Mouse (Mus musculus) forebrain, embryonic 16.5 days (tissue): ENCODE data around the gene Atp6v0e. TPM values are rescaled to one million over a fixed set of nuclear protein-coding genes. Genes with fewer than 3 reads are reported as not detected.
A peak's percentile ranks its signal among the peaks of the same experiment; 100 is the strongest.

Experiments
- ATAC-seq: fragments of 200-750 bp; cut with Nextera tagmentation; 2 replicates; pipeline ENCODE4 v1.8.0; 2017; ENCODE audit warnings: mild to moderate bottlenecking, moderate library complexity
- H3K27ac ChIP-seq: fragments of 300-500 bp; sonication (generic); 2 replicates; pipeline ENCODE4 v1.5.1; 2014; ENCODE audit warnings: low read length, control low read depth
- H3K27me3 ChIP-seq: fragments of 300-500 bp; sonication (generic); replicated peaks from 2 replicates; pipeline ENCODE4 v1.6.1; 2014; ENCODE audit warnings: low read length; ENCODE audit not compliant: control insufficient read depth, insufficient read depth
- H3K36me3 ChIP-seq: fragments of 300-500 bp; sonication (generic); 2 replicates; pipeline ENCODE4 v1.6.1; 2014; ENCODE audit not compliant: control insufficient read depth, insufficient read depth
- H3K4me1 ChIP-seq: fragments of 300-500 bp; sonication (generic); replicated peaks from 2 replicates; pipeline ENCODE4 v1.6.1; 2014; ENCODE audit warnings: low read length; ENCODE audit not compliant: control insufficient read depth, insufficient read depth
- H3K4me2 ChIP-seq: fragments of 300-500 bp; sonication (generic); 2 replicates; pipeline ENCODE4 v1.6.1; 2014; ENCODE audit warnings: mild to moderate bottlenecking, low read length, control low read depth
- H3K4me3 ChIP-seq: fragments of 300-500 bp; sonication (generic); replicated peaks from 2 replicates; pipeline ENCODE4 v1.5.1; 2014; ENCODE audit warnings: mild to moderate bottlenecking, low read length, control low read depth
- H3K9ac ChIP-seq: fragments of 300-500 bp; sonication (generic); replicated peaks from 2 replicates; pipeline ENCODE4 v1.6.1; 2014; ENCODE audit warnings: low read depth, low read length, control low read depth
- H3K9me3 ChIP-seq: fragments of 300-500 bp; sonication (generic); 2 replicates; pipeline ENCODE4 v1.6.1; 2016; ENCODE audit warnings: low read length; ENCODE audit not compliant: control insufficient read depth
- WGBS: fragments of 180-500 bp; shearing (Covaris S2); extraction: QIAGEN DNeasy Blood & Tissue Kit; methylation state at CpG from one replicate; pipeline ENCODE4 v1.1.7; 2014; 5-methylcytosine and 5-hydroxymethylcytosine counted together
- polyA plus RNA-seq: library from polyadenylated mRNA; unstranded; fragments of >200 nt; fragmentation: Nextera tagmentation; extraction: Ambion mirVana; gene quantifications from 2 replicates; pipeline ENCODE4 v1.2.1, GENCODE M21; 2015

Atp6v0e gene
- polyA plus RNA-seq, 1 experiment from 2014 or later: 129 TPM

- H3K27ac ChIP-seq: no peak overlapping the region
- peaks cover 24% of the 10 kb centered on the region for H3K36me3 ChIP-seq
- H3K4me3 ChIP-seq: no peak overlapping the region
- no peak overlapping the region for H3K9ac ChIP-seq
- H3K9me3 ChIP-seq: no peaks in the 10 kb centered on the region
- 85% methylated on average over 13 of the region's 13 CpGs for WGBS
- H3K27me3 ChIP-seq: no peaks in the 10 kb centered on the region
- ATAC-seq: no peak
- H3K4me1 ChIP-seq: peaks cover 10% of the 10 kb centered on the region
- no peak overlapping the region for H3K4me2 ChIP-seq
Observed at GRCm38 (mm10) chr17:26647283-26647682, 15.7 kb upstream of the Atp6v0e start.

GRCm38 (mm10) chr17:26649565-26649964 is 13.5 kb upstream of the Atp6v0e start:
- Histone ChIP-seq H3K9me3 (no peaks in the 10 kb centered on the region), H3K4me2 (no peak overlapping the region), H3K27ac (no peak overlapping the region), H3K4me1 (peaks cover 6% of the 10 kb centered on the region), H3K4me3 (no peak overlapping the region), H3K27me3 (no peaks in the 10 kb centered on the region), H3K9ac (no peak overlapping the region), H3K36me3 (peaks cover 6% of the 10 kb centered on the region)
- no peak for ATAC-seq
- WGBS: 87% methylated on average over 4 of the region's 4 CpGs

GRCm38 (mm10) chr17:26650451-26651363 is 12.3 kb upstream of the Atp6v0e start:
- no peak for ATAC-seq
- Histone ChIP-seq H3K27me3 (no peaks in the 10 kb centered on the region), H3K4me1 (no peaks in the 10 kb centered on the region), H3K4me3 (no peak overlapping the region), H3K36me3 (peaks cover 7% of the 10 kb centered on the region; the same call in 1 of the 2 replicates), H3K9me3 (no peaks in the 10 kb centered on the region), H3K27ac (no peak overlapping the region), H3K4me2 (no peak overlapping the region), H3K9ac (no peak overlapping the region)
- WGBS: 87% methylated on average over 14 of the region's 14 CpGs

- no peak overlapping the region for H3K9ac ChIP-seq
- peaks cover 15% of the 10 kb centered on the region for H3K36me3 ChIP-seq
- ATAC-seq: no peak
- no peak overlapping the region for H3K4me2 ChIP-seq
- H3K27me3 ChIP-seq: no peaks in the 10 kb centered on the region
- H3K27ac ChIP-seq: no peak overlapping the region
- no peaks in the 10 kb centered on the region for H3K9me3 ChIP-seq
- H3K4me3 ChIP-seq: no peak overlapping the region
- 28% methylated on average over 21 of the region's 21 CpGs for WGBS
- H3K4me1 ChIP-seq: peaks cover 10% of the 10 kb centered on the region
Observed at GRCm38 (mm10) chr17:26658854-26659572, 4.0 kb upstream of the Atp6v0e start.

GRCm38 (mm10) chr17:26659573-26659915 is 3.5 kb upstream of the Atp6v0e start:
- Histone ChIP-seq H3K4me2 (no peak overlapping the region), H3K4me3 (no peak overlapping the region), H3K9ac (no peak overlapping the region), H3K4me1 (peaks cover 10% of the 10 kb centered on the region), H3K27me3 (no peaks in the 10 kb centered on the region), H3K9me3 (no peaks in the 10 kb centered on the region), H3K27ac (no peak overlapping the region), H3K36me3 (peaks cover 15% of the 10 kb centered on the region)
- WGBS: 67% methylated on average over 3 of the region's 3 CpGs
- no peak for ATAC-seq

GRCm38 (mm10) chr17:26660192-26660912 is 2.7 kb upstream of the Atp6v0e start:
- Histone ChIP-seq H3K4me3 (no peak overlapping the region), H3K9me3 (no peaks in the 10 kb centered on the region), H3K27ac (no peak overlapping the region), H3K36me3 (peaks cover 14% of the 10 kb centered on the region), H3K4me1 (peaks cover 10% of the 10 kb centered on the region), H3K27me3 (no peaks in the 10 kb centered on the region), H3K9ac (no peak overlapping the region), H3K4me2 (peak overlapping the region; percentile 12; the same call in 1 of the 2 replicates)
- ATAC-seq: peak; percentile 51
- WGBS: 27% methylated on average over 20 of the region's 21 CpGs

GRCm38 (mm10) chr17:26662204-26662603 is 827 bp upstream of the Atp6v0e start:
- WGBS: 88% methylated on average over 5 of the region's 5 CpGs
- Histone ChIP-seq H3K4me1 (peaks cover 10% of the 10 kb centered on the region), H3K9me3 (no peaks in the 10 kb centered on the region), H3K27ac (no peak overlapping the region), H3K27me3 (no peaks in the 10 kb centered on the region), H3K9ac (no peak overlapping the region), H3K36me3 (peaks cover 5% of the 10 kb centered on the region), H3K4me3 (no peak overlapping the region), H3K4me2 (no peak overlapping the region)
- no peak for ATAC-seq

GRCm38 (mm10) chr17:26665600-26665999 is 2.6 kb downstream of the Atp6v0e start:
- WGBS: 84% methylated on average over 4 of the region's 4 CpGs
- H3K27me3 ChIP-seq: no peaks in the 10 kb centered on the region
- no peak overlapping the region for H3K9ac ChIP-seq
- no peaks in the 10 kb centered on the region for H3K36me3 ChIP-seq
- no peak for ATAC-seq
- peaks cover 8% of the 10 kb centered on the region for H3K4me1 ChIP-seq
- H3K27ac ChIP-seq: no peak overlapping the region
- no peak overlapping the region for H3K4me2 ChIP-seq
- H3K9me3 ChIP-seq: no peaks in the 10 kb centered on the region
- H3K4me3 ChIP-seq: no peak overlapping the region

- Histone ChIP-seq H3K27ac (no peak overlapping the region), H3K36me3 (no peaks in the 10 kb centered on the region), H3K4me2 (no peak overlapping the region), H3K9ac (no peak overlapping the region), H3K4me3 (no peak overlapping the region), H3K9me3 (no peaks in the 10 kb centered on the region), H3K27me3 (no peaks in the 10 kb centered on the region), H3K4me1 (0 out of 2 replicates have a peak, but pooled peaks cover 4% of the 10 kb centered on the region)
- ATAC-seq: no peak
- WGBS: 60% methylated on average over 4 of the region's 4 CpGs
Observed at GRCm38 (mm10) chr17:26671268-26671667, 8.2 kb downstream of the Atp6v0e start.
